Mouse (Mus musculus) forebrain, postnatal 0 days (tissue): Measurements from ENCODE around the gene Tsc22d1. TPM values are rescaled to one million over a fixed set of nuclear protein-coding genes. Genes with fewer than 3 reads are reported as not detected.

Source experiments
- ATAC-seq: fragments of 200-750 bp; cut with Nextera tagmentation; 2 replicates; pipeline ENCODE4 v1.8.0; 2017; ENCODE audit warnings: mild to moderate bottlenecking, moderate library complexity
- DNase-seq: peaks from one replicate; pipeline ENCODE4 v3.0.0-alpha.2; 2015
- H3K27ac ChIP-seq: fragments of 300-500 bp; sonication (generic); 2 replicates; pipeline ENCODE4 v1.5.1; 2014; ENCODE audit warnings: low read depth, mild to moderate bottlenecking, antibody characterized with exemption, low read length, moderate library complexity, mixed read lengths
- H3K27me3 ChIP-seq: fragments of 300-500 bp; sonication (generic); 2 replicates; pipeline ENCODE4 v1.6.1; 2014; ENCODE audit warnings: mild to moderate bottlenecking, low read length, mixed read lengths; ENCODE audit not compliant: insufficient read depth
- H3K36me3 ChIP-seq: fragments of 300-500 bp; sonication (generic); 2 replicates; pipeline ENCODE4 v1.6.1; 2014; ENCODE audit warnings: mild to moderate bottlenecking, moderate library complexity; ENCODE audit not compliant: insufficient read depth
- H3K4me1 ChIP-seq: fragments of 300-500 bp; sonication (generic); 2 replicates; pipeline ENCODE4 v1.6.1; 2014; ENCODE audit warnings: antibody characterized with exemption; ENCODE audit not compliant: insufficient read depth
- H3K4me2 ChIP-seq: fragments of 300-500 bp; sonication (generic); 2 replicates; pipeline ENCODE4 v1.6.1; 2014; ENCODE audit warnings: low read depth, mild to moderate bottlenecking, moderate library complexity
- H3K4me3 ChIP-seq: fragments of 300-500 bp; sonication (generic); 2 replicates; pipeline ENCODE4 v1.5.1; 2014; ENCODE audit warnings: low read depth, low read length, mixed read lengths
- H3K9ac ChIP-seq: fragments of 300-500 bp; sonication (generic); 2 replicates; pipeline ENCODE4 v1.6.1; 2014; ENCODE audit warnings: mild to moderate bottlenecking
- H3K9me3 ChIP-seq: fragments of 300-500 bp; sonication (generic); 2 replicates; pipeline ENCODE4 v1.6.1; 2016; ENCODE audit warnings: low read length
- CTCF ChIP-seq: sonication (generic); IDR thresholded peaks from 2 replicates; pipeline ENCODE4 v1.5.1; 2016; ENCODE audit warnings: antibody characterized with exemption, control low read depth, low read depth
- WGBS: fragments of 180-500 bp; shearing (Covaris S2); extraction: QIAGEN DNeasy Blood & Tissue Kit; methylation state at CpG from one replicate; pipeline ENCODE4 v1.1.7; 2014; 5-methylcytosine and 5-hydroxymethylcytosine counted together
- polyA plus RNA-seq: library from polyadenylated mRNA; unstranded; fragments of >200 nt; fragmentation: Nextera tagmentation; extraction: Ambion mirVana; gene quantifications from 2 replicates; pipeline ENCODE4 v1.2.1, GENCODE M21; 2015
- total RNA-seq: library from RNA; depleted of rRNA; stranded (reverse); fragments of >200 nt; gene quantifications from 2 replicates; pipeline ENCODE4 v1.2.3, GENCODE M21; 2014

The Tsc22d1 gene
- total and polyA plus RNA-seq, 2 experiments from 2014 or later, result 575 to 725 TPM

- H3K9me3 ChIP-seq, result no peaks in the 10 kb centered on the region
- no peaks in the 10 kb centered on the region for H3K4me1 ChIP-seq
- H3K4me3 ChIP-seq, result no peak overlapping the region
- no peak overlapping the region for H3K4me2 ChIP-seq
- no peak overlapping the region for H3K9ac ChIP-seq
- WGBS, result 94% methylated on average over 1 of the region's 1 CpGs
- DNase-seq (no peak), ATAC-seq (no peak)
- H3K27me3 ChIP-seq, result no peaks in the 10 kb centered on the region
- H3K27ac ChIP-seq, result no peak overlapping the region
- no peak for TF ChIP-seq CTCF
- no peaks in the 10 kb centered on the region for H3K36me3 ChIP-seq
These were observed 108.6 kb downstream of the Tsc22d1 start for GRCm38 (mm10) chr14:76523344-76523743.

DNA sequence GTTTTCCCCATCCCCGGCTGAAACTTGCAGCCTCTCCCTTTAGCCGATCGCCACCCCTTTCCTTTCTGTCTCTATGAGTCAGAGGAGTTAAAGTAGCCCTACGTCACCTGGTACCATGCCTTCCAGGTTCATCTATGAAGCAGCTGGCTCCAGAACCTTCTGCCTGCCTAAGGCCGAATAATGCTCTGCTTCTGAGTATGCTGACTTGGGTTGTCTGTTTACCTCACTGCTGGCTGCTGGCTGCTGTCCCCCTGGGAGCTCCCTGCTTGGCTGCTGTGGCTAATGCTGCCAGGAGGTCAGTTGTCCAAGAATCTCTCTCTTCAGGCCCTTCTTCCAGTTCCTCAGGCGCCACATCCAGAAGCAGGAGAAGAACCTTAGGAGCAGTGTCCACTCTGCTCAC lies 111.7 kb downstream of the Tsc22d1 start:
- Histone ChIP-seq H3K9me3 (no peaks in the 10 kb centered on the region), H3K4me1 (no peaks in the 10 kb centered on the region), H3K9ac (no peak overlapping the region), H3K36me3 (no peaks in the 10 kb centered on the region), H3K27ac (no peak overlapping the region), H3K4me2 (no peak overlapping the region), H3K4me3 (no peak overlapping the region), H3K27me3 (no peaks in the 10 kb centered on the region)
- DNase-seq, result no peak
- no peak for ATAC-seq
- no peak for TF ChIP-seq CTCF
- 90% methylated on average over 6 of the region's 6 CpGs for WGBS

GRCm38 (mm10) chr14:76527030-76527719 lies 112.4 kb downstream of the Tsc22d1 start:
- Histone ChIP-seq H3K9ac (no peak overlapping the region), H3K4me1 (no peaks in the 10 kb centered on the region), H3K4me3 (no peak overlapping the region), H3K27me3 (no peaks in the 10 kb centered on the region), H3K9me3 (no peaks in the 10 kb centered on the region), H3K4me2 (no peak overlapping the region), H3K36me3 (no peaks in the 10 kb centered on the region), H3K27ac (no peak overlapping the region)
- DNase-seq, result no peak
- TF ChIP-seq CTCF, result no peak
- no peak for ATAC-seq
- WGBS, result 95% methylated on average over 20 of the region's 20 CpGs

DNA sequence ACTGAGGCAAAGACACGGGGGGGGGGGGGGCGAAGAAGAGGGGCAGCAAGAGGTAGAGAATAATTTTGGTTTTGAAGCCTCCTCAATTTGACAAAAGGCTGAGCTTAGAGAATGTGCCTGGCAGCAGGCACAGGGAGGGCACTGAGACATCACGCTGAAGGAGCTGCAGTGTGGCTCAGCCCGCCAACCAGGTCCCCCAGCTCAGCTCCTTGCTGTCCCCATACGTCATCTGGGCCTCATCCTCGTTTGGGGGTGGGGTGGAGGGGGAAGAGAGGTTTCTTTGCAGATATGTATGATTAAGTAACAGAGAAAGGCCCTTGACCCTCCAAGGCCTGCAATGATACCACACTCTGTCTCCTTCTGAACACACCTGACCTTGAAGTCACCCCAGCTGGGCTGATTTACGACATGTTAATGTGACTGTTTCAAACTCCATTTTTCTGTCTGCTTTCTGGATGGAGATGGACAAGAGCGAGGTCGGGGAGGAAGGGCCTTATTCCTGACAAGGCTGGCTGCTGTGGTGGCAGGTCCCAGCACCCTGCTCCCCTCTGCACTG lies 113.1 kb downstream of the Tsc22d1 start:
- Histone ChIP-seq H3K36me3 (no peaks in the 10 kb centered on the region), H3K27me3 (no peaks in the 10 kb centered on the region), H3K4me2 (no peak overlapping the region), H3K27ac (no peak overlapping the region), H3K9me3 (no peaks in the 10 kb centered on the region), H3K9ac (no peak overlapping the region), H3K4me3 (no peak overlapping the region), H3K4me1 (no peaks in the 10 kb centered on the region)
- ATAC-seq (no peak), DNase-seq (no peak)
- WGBS, result 72% methylated on average over 9 of the region's 9 CpGs
- no peak for TF ChIP-seq CTCF

GRCm38 (mm10) chr14:76528641-76529040 lies 113.9 kb downstream of the Tsc22d1 start:
- no peak overlapping the region for H3K4me2 ChIP-seq
- H3K9ac ChIP-seq, result no peak overlapping the region
- no peaks in the 10 kb centered on the region for H3K27me3 ChIP-seq
- H3K27ac ChIP-seq, result no peak overlapping the region
- ATAC-seq (no peak), DNase-seq (no peak)
- 47% methylated on average over 5 of the region's 5 CpGs for WGBS
- no peaks in the 10 kb centered on the region for H3K9me3 ChIP-seq
- no peak for TF ChIP-seq CTCF
- no peak overlapping the region for H3K4me3 ChIP-seq
- H3K4me1 ChIP-seq, result no peaks in the 10 kb centered on the region
- no peaks in the 10 kb centered on the region for H3K36me3 ChIP-seq

- H3K9me3 ChIP-seq, result no peaks in the 10 kb centered on the region
- H3K9ac ChIP-seq, result no peak overlapping the region
- 95% methylated on average over 7 of the region's 7 CpGs for WGBS
- H3K27me3 ChIP-seq, result no peaks in the 10 kb centered on the region
- H3K4me3 ChIP-seq, result no peak overlapping the region
- H3K36me3 ChIP-seq, result no peaks in the 10 kb centered on the region
- no peak overlapping the region for H3K27ac ChIP-seq
- ATAC-seq (no peak), DNase-seq (no peak)
- no peak overlapping the region for H3K4me2 ChIP-seq
- H3K4me1 ChIP-seq, result no peaks in the 10 kb centered on the region
- no peak for TF ChIP-seq CTCF
These were observed 116.4 kb downstream of the Tsc22d1 start for GRCm38 (mm10) chr14:76531027-76531660.
